Mouse (Mus musculus): ENCODE measurements at regions not wholly inside any gene's neighbourhood (a gene's known extent, or its start where the extent isn't known, plus 50 kb on each side); places are given as distances from the start of the nearest gene placed in this dataset.

DNA sequence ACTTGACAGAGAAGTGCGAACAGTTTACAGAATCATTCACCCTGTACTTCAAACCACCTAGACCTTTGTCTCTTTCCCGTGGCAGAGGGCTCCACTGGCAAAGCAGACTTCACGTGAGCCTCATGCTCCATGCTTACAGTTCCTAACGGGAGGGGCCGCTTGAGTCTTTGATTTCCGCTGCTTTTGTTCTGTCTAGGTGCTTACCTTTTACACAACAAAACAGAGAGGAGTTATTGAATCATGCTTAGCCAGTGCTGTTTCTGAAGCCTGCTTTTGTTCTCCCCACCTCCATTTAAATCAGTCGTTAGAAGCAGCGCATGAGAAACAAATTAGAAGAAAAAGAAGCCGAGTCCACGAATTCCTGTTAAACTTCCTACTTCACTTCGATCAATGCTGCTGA lies 61.9 kb upstream of the Ubash3b start:
- ATAC-seq, result no peak
- no peaks in the 10 kb centered on the region for H3K27me3 ChIP-seq
- 59% methylated on average over 11 of the region's 11 CpGs for WGBS

GRCm38 (mm10) chr9:41222346-41223015 lies 61.0 kb upstream of the Ubash3b start:
- Histone ChIP-seq H3K27me3 (no peaks in the 10 kb centered on the region), H3K9me3 (no peaks in the 10 kb centered on the region), H3K4me2 (replicated peaks) (no peak overlapping the region), H3K27ac (no peak overlapping the region), H3K4me3 (replicated peaks) (no peak overlapping the region), H3K9ac (replicated peaks) (no peak overlapping the region), H3K36me3 (no peaks in the 10 kb centered on the region), H3K4me1 (replicated peaks) (peaks cover 14% of the 10 kb centered on the region; the same call in 1 of the 2 replicates)
- no peak for ATAC-seq
- 91% methylated on average over 16 of the region's 16 CpGs for WGBS

More for the DNA sequence above, 61.9 kb upstream of the Ubash3b start:
- Histone ChIP-seq H3K9ac (replicated peaks) (no peak overlapping the region), H3K4me1 (replicated peaks) (peaks cover 23% of the 10 kb centered on the region), H3K27ac (no peak overlapping the region), H3K4me3 (replicated peaks) (no peak overlapping the region), H3K36me3 (no peaks in the 10 kb centered on the region), H3K9me3 (no peaks in the 10 kb centered on the region), H3K4me2 (replicated peaks) (no peak overlapping the region)

GRCm38 (mm10) chr9:41221110-41221790 lies 59.8 kb upstream of the Ubash3b start:
- no peak overlapping the region for H3K4me2 ChIP-seq (replicated peaks)
- H3K27ac ChIP-seq, result no peak overlapping the region
- H3K4me3 ChIP-seq (replicated peaks), result no peak overlapping the region
- H3K4me1 ChIP-seq (replicated peaks), result peaks cover 12% of the 10 kb centered on the region; the same call in 1 of the 2 replicates
- no peak overlapping the region for H3K9ac ChIP-seq (replicated peaks)
- ATAC-seq, result no peak
- no peaks in the 10 kb centered on the region for H3K36me3 ChIP-seq
- WGBS, result 79% methylated on average over 4 of the region's 4 CpGs
- H3K27me3 ChIP-seq, result no peaks in the 10 kb centered on the region
- H3K9me3 ChIP-seq, result no peaks in the 10 kb centered on the region

- WGBS, result 92% methylated on average over 3 of the region's 3 CpGs
- no peaks in the 10 kb centered on the region for H3K9me3 ChIP-seq
- H3K4me3 ChIP-seq (replicated peaks), result no peak overlapping the region
- ATAC-seq, result no peak
- no peak overlapping the region for H3K4me2 ChIP-seq (replicated peaks)
- H3K27ac ChIP-seq, result no peak overlapping the region
- H3K4me1 ChIP-seq (replicated peaks), result peaks cover 12% of the 10 kb centered on the region; the same call in 1 of the 2 replicates
- H3K36me3 ChIP-seq, result no peaks in the 10 kb centered on the region
- H3K27me3 ChIP-seq, result no peaks in the 10 kb centered on the region
- H3K9ac ChIP-seq (replicated peaks), result no peak overlapping the region
Observed at GRCm38 (mm10) chr9:41220105-41220669, 58.7 kb upstream of the Ubash3b start.

- H3K36me3 ChIP-seq, result no peaks in the 10 kb centered on the region
- no peak overlapping the region for H3K9ac ChIP-seq (replicated peaks)
- no peak overlapping the region for H3K4me2 ChIP-seq (replicated peaks)
- H3K9me3 ChIP-seq, result no peaks in the 10 kb centered on the region
- H3K27me3 ChIP-seq, result no peaks in the 10 kb centered on the region
- ATAC-seq, result no peak
- no peak overlapping the region for H3K4me3 ChIP-seq (replicated peaks)
- 86% methylated on average over 6 of the region's 6 CpGs for WGBS
- no peak overlapping the region; the same call in 1 of the 2 replicates for H3K27ac ChIP-seq
- peaks cover 8% of the 10 kb centered on the region; the same call in 1 of the 2 replicates for H3K4me1 ChIP-seq (replicated peaks)
Observed at GRCm38 (mm10) chr9:41218702-41219101, 57.2 kb upstream of the Ubash3b start.

DNA sequence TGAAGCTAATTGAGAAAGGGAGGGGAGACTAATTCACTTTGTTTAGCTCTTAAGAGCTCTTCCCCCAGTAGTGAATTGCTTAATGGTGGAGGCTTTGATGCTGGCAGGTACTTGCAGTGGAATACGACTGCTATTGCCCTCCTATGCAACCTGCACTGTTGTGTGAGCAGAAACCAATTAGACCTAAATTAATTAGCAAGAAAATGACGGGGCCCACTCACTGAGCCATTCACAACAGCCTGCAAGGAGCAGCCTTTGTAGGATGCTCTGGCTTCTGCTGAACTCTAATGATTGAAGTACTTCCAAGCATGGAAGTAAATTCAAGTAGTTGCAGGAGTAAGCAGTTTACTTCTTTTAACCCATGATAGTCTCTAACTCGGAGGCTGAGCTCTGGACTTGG lies 54.8 kb upstream of the Ubash3b start:
- WGBS, result 42% methylated on average over 3 of the region's 3 CpGs
- H3K9ac ChIP-seq (replicated peaks), result no peak overlapping the region
- peaks cover 22% of the 10 kb centered on the region for H3K4me1 ChIP-seq (replicated peaks)
- no peak overlapping the region for H3K27ac ChIP-seq
- no peaks in the 10 kb centered on the region for H3K36me3 ChIP-seq
- no peak overlapping the region for H3K4me3 ChIP-seq (replicated peaks)
- ATAC-seq, result no peak
- H3K9me3 ChIP-seq, result no peaks in the 10 kb centered on the region
- no peaks in the 10 kb centered on the region for H3K27me3 ChIP-seq
- no peak overlapping the region for H3K4me2 ChIP-seq (replicated peaks)

GRCm38 (mm10) chr9:41215026-41215425 lies 53.5 kb upstream of the Ubash3b start:
- no peak for ATAC-seq
- no peaks in the 10 kb centered on the region for H3K27me3 ChIP-seq
- 90% methylated on average over 5 of the region's 5 CpGs for WGBS
- H3K27ac ChIP-seq, result no peak overlapping the region
- no peak overlapping the region for H3K4me2 ChIP-seq (replicated peaks)
- H3K36me3 ChIP-seq, result no peaks in the 10 kb centered on the region
- no peak overlapping the region for H3K9ac ChIP-seq (replicated peaks)
- no peaks in the 10 kb centered on the region for H3K9me3 ChIP-seq
- H3K4me3 ChIP-seq (replicated peaks), result no peak overlapping the region
- H3K4me1 ChIP-seq (replicated peaks), result peaks cover 22% of the 10 kb centered on the region

DNA sequence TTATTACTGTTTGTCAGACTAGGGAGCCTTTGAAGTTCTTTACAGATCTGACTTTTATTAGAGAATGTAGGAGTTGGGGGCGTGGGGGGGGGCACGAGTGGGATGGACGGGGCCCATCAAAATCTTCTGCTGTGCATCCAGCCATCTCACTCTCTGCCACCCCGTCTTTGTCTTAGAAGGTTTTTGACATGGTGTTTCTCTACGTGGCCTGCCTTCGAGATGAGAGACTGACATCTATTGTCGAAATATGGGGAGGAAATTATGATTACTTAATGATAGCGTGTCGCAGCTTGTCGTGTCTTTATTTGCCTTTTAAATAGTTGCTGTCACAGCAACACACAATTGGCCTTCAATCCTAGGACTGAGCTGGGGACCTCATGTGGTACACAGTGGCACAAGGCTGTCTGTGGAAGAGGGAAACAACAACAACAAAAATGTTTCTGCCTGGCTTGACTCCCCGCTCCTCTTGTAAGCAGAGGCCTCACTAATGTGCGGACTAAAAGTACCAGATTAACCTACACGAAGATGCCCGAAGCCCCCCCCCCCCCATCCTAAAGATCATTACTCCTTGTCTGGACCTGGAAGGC lies 51.5 kb upstream of the Ubash3b start:
- WGBS, result 41% methylated on average over 14 of the region's 14 CpGs
- no peaks in the 10 kb centered on the region for H3K9me3 ChIP-seq
- peak overlapping the region; percentile 81 for H3K27ac ChIP-seq
- peak overlapping the region; percentile 44; the same call in 1 of the 2 replicates for H3K9ac ChIP-seq (replicated peaks)
- H3K4me1 ChIP-seq (replicated peaks), result peaks cover 19% of the 10 kb centered on the region
- H3K36me3 ChIP-seq, result no peaks in the 10 kb centered on the region
- H3K27me3 ChIP-seq, result no peaks in the 10 kb centered on the region
- ATAC-seq, result peak; percentile 38; the same call in 1 of the 2 replicates
- H3K4me2 ChIP-seq (replicated peaks), result peak overlapping the region; percentile 44
- no peak overlapping the region for H3K4me3 ChIP-seq (replicated peaks)

- no peaks in the 10 kb centered on the region for H3K9me3 ChIP-seq
- H3K4me1 ChIP-seq (replicated peaks), result peaks cover 19% of the 10 kb centered on the region
- no peaks in the 10 kb centered on the region for H3K27me3 ChIP-seq
- H3K27ac ChIP-seq, result peak overlapping the region; percentile 81
- peak overlapping the region; percentile 44 for H3K9ac ChIP-seq (replicated peaks)
- H3K4me3 ChIP-seq (replicated peaks), result no peak overlapping the region; the same call in 1 of the 2 replicates
- H3K4me2 ChIP-seq (replicated peaks), result peak overlapping the region; percentile 44
- WGBS, result 0% methylated on average over 7 of the region's 7 CpGs
- ATAC-seq, result peak; percentile 35; the same call in 1 of the 2 replicates
- no peaks in the 10 kb centered on the region for H3K36me3 ChIP-seq
Observed at GRCm38 (mm10) chr9:41212303-41212901, 50.9 kb upstream of the Ubash3b start.

GRCm38 (mm10) chr9:41211865-41212302 lies 50.4 kb upstream of the Ubash3b start:
- Histone ChIP-seq H3K27ac (peak overlapping the region; percentile 81), H3K9ac (replicated peaks) (no peak overlapping the region), H3K27me3 (no peaks in the 10 kb centered on the region), H3K4me3 (replicated peaks) (no peak overlapping the region), H3K4me1 (replicated peaks) (peaks cover 23% of the 10 kb centered on the region), H3K36me3 (no peaks in the 10 kb centered on the region), H3K9me3 (no peaks in the 10 kb centered on the region), H3K4me2 (replicated peaks) (peak overlapping the region; percentile 44; the same call in 1 of the 2 replicates)
- 33% methylated on average over 10 of the region's 10 CpGs for WGBS
- no peak for ATAC-seq

Measured in midbrain, embryonic 13.5 days (tissue).